Comparison of ENCODE assay signal across 13 mouse cellular contexts in the genomic region with DNA sequence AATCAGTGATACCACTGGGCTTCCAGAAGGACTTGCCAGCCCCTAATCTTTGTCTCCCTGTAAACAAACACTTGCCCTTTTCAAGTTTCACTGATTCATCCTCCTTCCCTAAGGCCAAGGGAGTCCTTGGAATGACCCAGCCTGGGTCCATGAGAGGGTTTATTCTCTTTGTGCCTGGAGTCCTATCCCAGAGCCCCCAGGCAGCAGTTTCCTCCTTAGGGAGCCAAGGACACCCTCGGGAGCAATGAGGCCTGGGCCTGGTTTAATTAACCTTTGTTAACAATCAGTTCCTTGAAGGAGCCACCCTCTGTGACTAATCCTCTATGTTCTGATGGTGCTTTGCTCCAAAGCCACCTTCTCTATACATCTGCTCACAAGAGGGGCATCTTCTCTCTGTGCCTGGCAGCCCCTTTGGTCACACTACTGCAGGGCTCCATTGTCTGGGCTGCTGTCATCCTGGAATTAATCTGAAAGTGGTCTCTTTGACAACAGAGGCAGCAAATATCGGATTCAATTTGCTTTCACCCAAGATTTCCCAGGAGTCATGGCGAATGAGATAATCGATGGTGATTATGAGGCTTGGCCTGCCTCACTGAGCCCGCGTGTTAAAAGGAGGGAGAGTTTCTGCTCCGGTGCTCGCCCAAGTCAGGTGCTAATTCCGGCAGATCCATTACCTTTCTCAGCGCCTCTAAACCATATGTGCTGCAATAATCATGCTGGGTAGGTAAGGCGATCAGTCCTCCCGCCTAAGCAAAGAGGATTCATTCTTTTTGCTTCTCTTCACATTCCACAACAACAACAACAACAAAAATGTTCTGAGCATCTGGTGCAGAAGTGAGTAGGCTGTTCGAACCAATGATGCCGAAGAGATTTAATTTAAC.
DNase-seq lines count a peak whose midpoint lies in the region; ATAC-seq lines count a peak whose summit lies in the region.
"Had no signal": no experiment of that assay in that cellular context is flagged by ENCODE, and none has a peak within 500 bp of the region (broad histone marks: within the 10 kb centered on the region; RNA-seq: fewer than 3 reads in every experiment).

No protein-coding gene starts in this region.

- no peaks in the 10 kb centered on the region for H3K27me3 ChIP-seq in kidney, embryonic 14.5 days (ENCODE audit: control insufficient read depth, insufficient read depth, low read length)
- peaks cover 3% of the 10 kb centered on the region; the same call in 1 of the 2 replicates for H3K27me3 ChIP-seq in forebrain, embryonic 11.5 days (ENCODE audit: control insufficient read depth, insufficient read depth, low read length)
- H3K27me3 ChIP-seq in limb, embryonic 10.5 days (ENCODE audit: low read depth, poor library complexity, severe bottlenecking), result no peaks in the 10 kb centered on the region
- no peaks in the 10 kb centered on the region for H3K27me3 ChIP-seq in neural tube, embryonic 12.5 days (replicated peaks)
- H3K27me3 ChIP-seq: stomach, embryonic 15.5 days had no signal

- no peak overlapping the region; the same call in 1 of the 2 replicates for H3K27ac ChIP-seq in kidney, embryonic 14.5 days (ENCODE audit: low read depth, low read length)
- H3K27ac ChIP-seq in forebrain, embryonic 11.5 days (ENCODE audit: low read depth, low read length), result peak overlapping the region; percentile 4; the same call in 1 of the 2 replicates
- H3K27ac ChIP-seq in limb, embryonic 10.5 days, result no peak overlapping the region
- no peak overlapping the region for H3K27ac ChIP-seq in neural tube, embryonic 12.5 days
- H3K27ac ChIP-seq: stomach, embryonic 15.5 days had no signal

- peak; percentile 21; the same call in 1 of the 2 replicates for ATAC-seq in kidney, embryonic 14.5 days (ENCODE audit: low FRiP score, low TSS enrichment)
- ATAC-seq in forebrain, embryonic 11.5 days (replicated peaks; ENCODE audit: low FRiP score), result peak; percentile 84
- peak; percentile 87 for ATAC-seq in neural tube, embryonic 12.5 days (ENCODE audit: low FRiP score, low read depth)
- no peak for ATAC-seq in activated CD4-positive, CD25-positive, alpha-beta regulatory T cell, adult 4 months

- no peaks in the 10 kb centered on the region for H3K36me3 ChIP-seq in kidney, embryonic 14.5 days (ENCODE audit: control insufficient read depth, insufficient read depth, low read length)
- H3K36me3 ChIP-seq in forebrain, embryonic 11.5 days (ENCODE audit: control insufficient read depth, insufficient read depth, low read length), result no peaks in the 10 kb centered on the region
- no peaks in the 10 kb centered on the region for H3K36me3 ChIP-seq in limb, embryonic 10.5 days
- H3K36me3 ChIP-seq in neural tube, embryonic 12.5 days, result no peaks in the 10 kb centered on the region
- H3K36me3 ChIP-seq: stomach, embryonic 15.5 days had no signal

- H3K4me2 ChIP-seq in kidney, embryonic 14.5 days (replicated peaks; ENCODE audit: low read depth, low read length), result no peak overlapping the region
- peak overlapping the region; percentile 12 for H3K4me2 ChIP-seq in forebrain, embryonic 11.5 days (ENCODE audit: low read depth, low read length, severe bottlenecking)
- H3K4me2 ChIP-seq in neural tube, embryonic 12.5 days (replicated peaks), result peak overlapping the region; percentile 32
- H3K4me2 ChIP-seq: stomach, embryonic 15.5 days had no signal

- H3K9ac ChIP-seq in kidney, embryonic 14.5 days (ENCODE audit: low read depth, low read length), result no peak overlapping the region
- no peak overlapping the region for H3K9ac ChIP-seq in forebrain, embryonic 11.5 days (ENCODE audit: low read length)
- H3K9ac ChIP-seq in neural tube, embryonic 12.5 days, result no peak overlapping the region
- H3K9ac ChIP-seq: stomach, embryonic 15.5 days had no signal

- peaks cover 12% of the 10 kb centered on the region for H3K4me1 ChIP-seq in kidney, embryonic 14.5 days (ENCODE audit: control insufficient read depth, insufficient read depth, low read length)
- peaks cover 10% of the 10 kb centered on the region for H3K4me1 ChIP-seq in forebrain, embryonic 11.5 days (replicated peaks; ENCODE audit: control insufficient read depth, insufficient read depth, low read length)
- H3K4me1 ChIP-seq in limb, embryonic 10.5 days, result peaks cover 16% of the 10 kb centered on the region
- H3K4me1 ChIP-seq in neural tube, embryonic 12.5 days, result peaks cover 18% of the 10 kb centered on the region
- H3K4me1 ChIP-seq: stomach, embryonic 15.5 days had no signal

- WGBS in kidney, embryonic 14.5 days, result 38% methylated on average over 14 of the region's 14 CpGs
- WGBS in forebrain, embryonic 11.5 days, result 5% methylated on average over 14 of the region's 14 CpGs
- WGBS in limb, embryonic 10.5 days, result 57% methylated on average over 14 of the region's 14 CpGs
- WGBS in neural tube, embryonic 12.5 days, result 23% methylated on average over 14 of the region's 14 CpGs

- no peak for DNase-seq in kidney, adult 9 months
- DNase-seq in forebrain, embryonic 11.5 days (ENCODE audit: low spot score), result peak; percentile 52
- peak; percentile 28 for DNase-seq in limb, embryonic 10.5 days (ENCODE audit: low spot score)
- DNase-seq in cerebellum, adult 9-10 months, result no peak
- no peak for DNase-seq in cerebellum, adult 18-20 months
- DNase-seq: adrenal gland, adult 8-10 months; kidney, adult 8-10 months; lung, adult 18-20 months; right cerebral cortex, postnatal 14 days had no signal

- H3K9me3 ChIP-seq in kidney, embryonic 14.5 days (ENCODE audit: control insufficient read depth, low read length), result no peaks in the 10 kb centered on the region; the same call in 1 of the 2 replicates
- H3K9me3 ChIP-seq in forebrain, embryonic 11.5 days (ENCODE audit: control insufficient read depth, low read length), result no peaks in the 10 kb centered on the region
- H3K9me3 ChIP-seq in limb, embryonic 10.5 days (replicated peaks), result no peaks in the 10 kb centered on the region
- no peaks in the 10 kb centered on the region for H3K9me3 ChIP-seq in neural tube, embryonic 12.5 days
- H3K9me3 ChIP-seq: stomach, embryonic 15.5 days had no signal

- no peak overlapping the region for H3K4me3 ChIP-seq in kidney, embryonic 14.5 days (ENCODE audit: low read length)
- H3K4me3 ChIP-seq in forebrain, embryonic 11.5 days (ENCODE audit: low read depth, low read length), result no peak overlapping the region
- no peak overlapping the region for H3K4me3 ChIP-seq in limb, embryonic 10.5 days
- no peak overlapping the region for H3K4me3 ChIP-seq in neural tube, embryonic 12.5 days
- H3K4me3 ChIP-seq: stomach, embryonic 15.5 days had no signal

Comparison
In these comparisons a context has a peak if more than half of its experiments do, and no peak if none do; other contexts are left out.
1. DNase-seq: peak in forebrain, embryonic 11.5 days (single experiment) and limb, embryonic 10.5 days (single experiment); none in kidney, adult 9 months (single experiment), cerebellum, adult 9-10 months (single experiment) and cerebellum, adult 18-20 months (0 of 2).